Mouse (Mus musculus): ENCODE measurements around the gene Prkcb.
A peak's percentile ranks its signal among the peaks of the same experiment; 100 is the strongest.

Prkcb gene

DNA sequence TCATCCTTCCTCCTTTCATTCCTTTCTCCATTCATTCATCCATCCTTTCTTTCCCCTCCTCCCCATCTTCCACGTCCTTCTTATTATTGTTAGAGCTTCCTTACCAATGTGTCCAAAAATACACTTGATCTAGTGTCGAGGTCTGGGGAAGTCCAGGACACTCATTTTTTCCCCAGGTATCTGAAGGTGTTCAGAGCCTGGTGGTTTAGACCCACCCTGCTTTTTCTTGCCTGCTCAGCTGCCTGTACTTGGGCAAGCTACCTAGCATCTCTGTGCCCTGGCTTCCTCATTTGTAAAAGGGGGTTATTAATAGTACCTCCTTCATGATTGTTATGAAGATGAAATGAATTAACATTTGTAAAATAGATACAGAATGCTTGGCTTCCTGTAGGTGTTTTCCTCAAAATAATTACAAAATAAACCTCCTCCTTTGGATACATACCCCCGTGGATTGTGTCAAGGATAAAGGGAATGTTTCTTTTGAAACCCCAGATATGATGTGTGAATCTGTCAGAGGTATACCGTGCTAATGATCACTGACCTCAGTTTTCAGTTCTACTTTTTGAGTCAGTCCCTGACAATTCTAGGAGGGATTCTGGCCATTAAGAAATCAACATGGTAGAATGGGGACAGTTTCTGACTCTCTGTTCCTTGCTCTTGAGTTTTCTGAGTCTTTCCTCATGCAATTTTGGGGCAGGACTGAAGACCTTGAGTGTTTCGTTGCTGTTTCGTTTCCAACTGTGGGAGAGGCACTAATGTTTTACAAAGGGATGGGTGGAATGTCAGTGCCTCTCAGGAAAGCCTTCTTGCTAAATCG, 106.8 kb downstream of the Prkcb start:
- no peak for DNase-seq (ENCODE audit: inconsistent age in 2 of 2, low spot score in 1 of 2)

DNA sequence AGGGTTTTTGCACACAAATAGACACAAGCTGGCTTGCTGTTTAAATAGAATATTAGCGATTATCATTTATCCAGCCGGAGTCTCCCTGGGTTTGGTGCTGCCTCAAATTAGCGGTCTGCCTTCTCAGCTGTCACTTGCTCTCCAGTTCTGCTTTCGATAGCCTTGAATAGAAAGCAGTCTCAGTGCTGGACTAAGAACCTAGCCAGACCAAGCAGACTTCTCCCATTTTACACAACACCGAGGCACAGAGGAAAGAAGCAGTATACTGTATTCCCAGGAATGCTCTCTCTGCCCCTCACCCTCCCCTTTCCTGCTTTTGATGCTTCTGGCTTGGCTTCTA, 107.4 kb downstream of the Prkcb start:
- DNase-seq (ENCODE audit: inconsistent age in 2 of 2, low spot score in 1 of 2): no peak

- no peak for DNase-seq (ENCODE audit: inconsistent age in 2 of 2, low spot score in 1 of 2)
Measured at GRCm38 (mm10) chr7:122397699-122398098, 109.1 kb downstream of the Prkcb start.

- no peak for DNase-seq (ENCODE audit: inconsistent age in 2 of 2, low spot score in 1 of 2)
Measured at GRCm38 (mm10) chr7:122402041-122402440, 113.5 kb downstream of the Prkcb start.

DNA sequence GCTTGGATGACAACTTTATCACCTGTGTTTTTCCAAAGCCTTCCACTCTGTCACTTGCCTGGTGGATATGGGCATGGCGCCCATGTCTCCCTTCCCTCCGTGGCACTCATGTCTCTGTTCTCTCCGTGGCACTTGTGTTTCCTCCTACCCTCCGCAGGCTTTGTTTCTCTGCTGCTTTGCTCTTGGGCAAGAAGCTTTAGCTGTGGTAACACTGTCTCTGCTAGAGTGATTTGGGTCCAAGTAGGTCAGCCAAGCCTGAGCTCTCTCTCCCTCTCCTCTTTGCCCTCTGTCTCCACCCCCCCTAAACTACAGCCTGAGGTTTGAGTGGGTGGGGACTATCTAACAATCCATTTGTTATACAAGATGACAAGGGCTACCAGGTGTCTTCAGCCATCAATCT, 114.8 kb downstream of the Prkcb start:
- DNase-seq (ENCODE audit: inconsistent age in 2 of 2, low spot score in 1 of 2): peak in 1 of 2 experiments; percentile 47

GRCm38 (mm10) chr7:122404571-122405393, 116.2 kb downstream of the Prkcb start:
- peak; percentile 42 to 73 for DNase-seq (ENCODE audit: inconsistent age in 2 of 2, low spot score in 1 of 2)

DNA sequence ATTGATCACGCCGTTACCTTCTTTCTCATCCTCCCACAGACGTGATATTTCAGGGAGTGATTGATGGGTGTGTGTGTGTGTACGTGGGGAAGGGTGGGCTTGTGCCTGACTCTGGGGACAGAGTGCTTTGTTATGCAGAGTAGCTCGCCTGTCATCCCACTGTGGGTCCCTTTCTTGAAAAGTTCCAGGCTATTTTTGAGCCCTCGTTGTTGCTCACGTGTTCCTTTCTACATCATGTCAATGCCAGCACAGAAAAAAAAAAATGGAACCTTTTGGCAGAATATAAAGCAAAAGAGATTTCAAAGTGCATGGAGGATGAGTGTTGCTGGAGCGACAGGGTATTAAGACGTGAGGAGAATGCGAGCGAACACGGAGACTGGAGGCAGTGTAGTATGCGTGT, 118.1 kb downstream of the Prkcb start:
- DNase-seq (ENCODE audit: inconsistent age in 2 of 2, low spot score in 1 of 2): no peak

- no peak for DNase-seq (ENCODE audit: inconsistent age in 2 of 2, low spot score in 1 of 2)
Measured at GRCm38 (mm10) chr7:122409945-122410344, 121.4 kb downstream of the Prkcb start.

DNA sequence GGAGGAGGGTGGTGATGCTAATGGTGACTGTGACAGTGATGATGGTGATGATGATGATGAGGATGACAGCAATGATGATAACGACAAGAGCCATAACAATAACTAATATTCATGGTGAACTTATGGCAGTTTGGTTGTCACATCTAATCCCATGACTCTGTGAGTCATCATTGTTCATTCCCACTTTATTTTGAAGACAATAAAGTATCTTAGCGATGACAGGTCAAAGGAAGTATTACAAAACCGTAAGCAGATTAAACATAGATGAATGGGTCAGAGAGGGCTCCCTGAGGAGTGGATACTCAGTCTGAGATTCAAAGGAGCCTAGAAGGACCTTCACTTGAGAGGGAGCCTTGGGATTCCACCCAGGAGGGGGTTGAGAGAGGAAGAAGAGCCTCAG, 122.3 kb downstream of the Prkcb start:
- DNase-seq (ENCODE audit: inconsistent age in 2 of 2, low spot score in 1 of 2): no peak

DNA sequence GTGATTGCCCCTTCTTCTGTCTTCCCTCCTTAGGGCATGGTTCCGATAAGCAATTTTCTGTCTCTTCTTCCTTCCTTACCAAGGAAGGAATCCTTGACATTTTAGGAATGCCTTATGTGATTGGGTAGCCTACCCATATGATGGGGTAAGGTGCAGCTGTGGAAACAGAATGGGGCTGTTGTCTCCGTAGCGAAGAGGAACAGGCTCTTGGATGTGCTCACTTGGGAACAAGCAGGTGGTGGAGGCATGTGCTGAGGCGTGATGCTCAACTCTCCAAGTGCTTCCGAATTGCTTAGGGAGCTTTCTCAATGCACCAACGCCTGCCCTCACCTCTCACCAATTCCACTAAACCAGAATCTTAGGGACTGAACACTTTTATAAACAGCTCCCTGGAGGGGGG, 124.7 kb downstream of the Prkcb start:
- DNase-seq (ENCODE audit: inconsistent age in 2 of 2, low spot score in 1 of 2): no peak

DNA sequence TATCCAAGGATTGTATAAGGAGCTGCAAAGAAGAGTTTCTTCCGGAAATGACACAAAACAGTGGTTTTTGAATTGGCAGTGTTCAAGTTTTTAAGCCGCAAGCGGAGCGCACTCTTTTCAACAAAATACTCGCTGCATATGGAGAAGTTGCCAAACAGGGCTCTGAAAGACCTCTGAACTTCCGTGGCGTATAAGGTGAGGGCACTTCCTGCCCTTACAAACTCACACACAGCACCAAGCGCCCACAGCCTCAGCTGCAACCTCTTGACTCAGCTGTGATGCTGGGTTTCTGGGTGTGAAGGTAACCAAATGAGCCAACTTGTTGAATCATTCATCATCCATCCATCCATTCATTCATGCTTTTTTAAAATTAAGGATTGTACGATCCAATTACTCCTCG, 125.6 kb downstream of the Prkcb start:
- no peak for DNase-seq (ENCODE audit: inconsistent age in 2 of 2, low spot score in 1 of 2)

DNA sequence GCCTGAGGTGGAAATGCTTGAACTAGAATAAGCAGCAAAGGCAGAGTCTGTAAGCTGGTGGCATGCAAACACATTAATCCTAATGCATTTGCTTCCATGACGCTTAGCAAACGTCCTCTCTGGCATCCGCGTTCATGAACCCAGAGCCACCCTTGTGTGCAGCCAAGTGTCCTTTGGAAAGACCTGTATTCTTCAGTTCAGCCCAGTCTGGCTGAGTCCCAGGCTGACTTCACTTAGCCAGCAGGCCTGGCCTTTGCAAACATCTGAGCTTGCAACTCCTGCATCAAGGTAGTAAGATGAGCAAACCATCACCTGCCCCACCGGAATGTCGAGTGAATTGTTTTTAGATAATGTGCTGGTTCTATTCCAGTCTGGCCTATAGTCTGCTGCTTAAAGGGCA, 126.1 kb downstream of the Prkcb start:
- DNase-seq (ENCODE audit: inconsistent age in 2 of 2, low spot score in 1 of 2): no peak

DNA sequence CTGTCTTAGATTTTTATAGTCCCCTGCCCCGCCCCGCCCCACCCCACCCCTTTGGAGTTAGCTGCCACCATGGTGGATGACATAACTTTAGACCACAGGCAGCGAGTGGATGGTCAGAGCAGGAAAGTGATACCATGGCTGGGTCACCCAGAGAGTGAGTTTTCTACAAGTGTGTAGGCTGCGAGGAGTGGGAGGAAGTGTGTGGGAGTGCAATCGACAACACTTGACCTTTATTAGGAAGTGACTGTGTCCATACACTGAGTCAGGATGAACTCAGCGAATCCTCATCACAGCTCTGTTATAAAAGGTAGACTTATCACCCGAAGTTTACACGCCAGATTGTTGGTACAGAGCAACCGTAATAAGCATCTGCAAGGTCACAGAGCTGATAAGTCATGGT, 126.8 kb downstream of the Prkcb start:
- DNase-seq (ENCODE audit: inconsistent age in 2 of 2, low spot score in 1 of 2): no peak

- no peak for DNase-seq (ENCODE audit: inconsistent age in 2 of 2, low spot score in 1 of 2)
Measured at GRCm38 (mm10) chr7:122415904-122416303, 127.4 kb downstream of the Prkcb start.

DNA sequence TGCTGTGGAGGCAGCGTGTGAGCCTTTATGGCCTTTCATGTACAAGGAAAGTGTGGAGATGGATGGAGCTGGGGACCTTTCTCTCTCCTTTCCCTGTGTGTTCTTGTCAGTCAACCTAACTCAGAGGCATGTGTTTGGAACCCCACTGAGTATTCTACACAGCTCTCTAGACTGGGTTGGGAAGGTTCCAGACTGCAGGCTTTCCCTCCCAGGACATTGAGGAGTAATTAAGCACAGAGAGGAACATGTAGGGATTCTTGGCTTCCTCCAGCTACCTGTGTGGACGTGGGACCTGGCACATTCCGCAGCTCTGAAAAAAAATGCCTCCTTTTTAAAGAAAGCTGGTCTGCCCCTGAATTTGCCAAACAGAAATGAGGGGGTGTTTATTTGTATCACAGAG, 130.0 kb downstream of the Prkcb start:
- no peak for DNase-seq (ENCODE audit: inconsistent age in 2 of 2, low spot score in 1 of 2)

DNA sequence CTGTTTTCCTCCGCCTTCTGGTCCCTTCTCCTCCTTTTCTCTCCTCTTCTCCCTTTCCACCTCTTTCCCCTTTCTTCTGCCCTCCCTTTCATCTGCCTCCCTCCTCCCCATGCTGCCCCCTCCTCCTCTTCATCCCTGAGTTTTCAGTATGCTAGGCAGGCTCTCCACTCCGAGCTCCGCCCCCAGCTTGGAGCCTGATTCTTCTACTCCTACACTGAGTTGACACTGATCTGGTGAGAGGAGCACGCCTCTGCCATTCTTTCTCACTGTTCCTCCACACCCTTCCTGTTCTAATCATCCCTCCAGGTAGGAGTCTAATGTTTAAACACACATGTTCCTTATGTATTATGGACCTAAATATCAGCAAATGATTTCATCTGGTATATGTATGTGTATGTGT, 135.3 kb downstream of the Prkcb start:
- DNase-seq (ENCODE audit: inconsistent age in 2 of 2, low spot score in 1 of 2): no peak

- DNase-seq (ENCODE audit: inconsistent age in 2 of 2, low spot score in 1 of 2): no peak
Measured at GRCm38 (mm10) chr7:122429134-122429533, 140.6 kb downstream of the Prkcb start.

DNA sequence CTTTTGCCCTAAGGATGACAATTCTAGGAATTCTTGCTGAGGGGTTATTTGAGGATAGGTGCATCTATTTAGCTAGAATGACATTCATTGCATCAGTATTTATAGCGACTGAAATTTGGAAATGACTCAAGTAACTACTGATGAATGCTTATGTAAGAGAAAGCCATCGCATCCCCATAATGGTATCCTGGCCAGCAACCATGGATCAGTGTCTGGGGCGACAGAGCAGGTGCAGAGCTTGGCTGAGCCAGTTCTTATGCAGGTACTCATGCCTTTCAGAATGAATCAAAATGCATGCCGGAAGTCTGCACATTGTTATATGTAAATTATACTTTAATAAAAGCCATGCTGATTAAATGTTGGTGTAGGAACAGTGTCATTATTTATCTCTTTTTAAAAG, 143.8 kb downstream of the Prkcb start:
- no peak for DNase-seq (ENCODE audit: inconsistent age in 2 of 2, low spot score in 1 of 2)

GRCm38 (mm10) chr7:122433377-122433776, 144.8 kb downstream of the Prkcb start:
- no peak for DNase-seq (ENCODE audit: inconsistent age in 2 of 2, low spot score in 1 of 2)

DNA sequence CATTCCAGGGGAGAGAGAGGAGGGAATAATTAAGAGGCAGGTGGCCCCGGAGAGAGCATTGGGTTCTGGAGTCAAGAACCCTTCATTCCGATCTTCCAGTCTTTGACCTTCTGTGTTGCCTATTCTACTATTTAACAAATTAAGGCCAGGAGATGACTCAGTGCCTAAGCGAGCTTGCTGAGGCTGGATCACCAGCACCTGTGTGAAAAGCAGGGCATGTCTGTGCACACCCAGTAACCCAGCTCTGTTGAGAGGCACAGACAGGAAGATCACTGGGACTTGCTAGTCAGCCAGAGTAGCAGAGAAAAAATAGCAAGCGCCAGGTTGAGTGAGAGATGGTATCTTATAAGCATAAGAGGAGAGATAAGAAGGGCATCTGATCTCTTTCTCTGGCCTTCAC, 146.4 kb downstream of the Prkcb start:
- peak in 1 of 2 experiments; percentile 68 for DNase-seq (ENCODE audit: inconsistent age in 2 of 2, low spot score in 1 of 2)

DNA sequence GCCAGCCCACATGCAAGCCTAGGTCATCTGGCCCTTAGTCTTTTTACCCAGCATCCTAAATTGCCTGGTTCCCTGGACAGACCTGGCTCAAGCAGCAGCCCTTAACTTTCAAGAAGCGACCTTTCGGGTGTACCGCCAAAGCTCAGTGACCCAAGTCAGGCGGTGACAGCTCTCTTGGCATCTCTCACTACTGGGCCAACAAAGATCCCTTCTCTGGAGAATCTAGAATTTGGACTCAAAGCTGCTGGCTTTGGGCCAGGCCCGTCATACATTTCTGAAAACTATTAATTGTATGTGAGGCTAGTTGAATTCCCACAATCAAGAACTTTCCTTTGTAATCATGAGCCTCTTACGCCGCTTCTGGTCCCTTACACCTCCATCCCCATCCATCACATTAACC, 147.0 kb downstream of the Prkcb start:
- peak in 1 of 2 experiments; percentile 39 for DNase-seq (ENCODE audit: inconsistent age in 2 of 2, low spot score in 1 of 2)

DNA sequence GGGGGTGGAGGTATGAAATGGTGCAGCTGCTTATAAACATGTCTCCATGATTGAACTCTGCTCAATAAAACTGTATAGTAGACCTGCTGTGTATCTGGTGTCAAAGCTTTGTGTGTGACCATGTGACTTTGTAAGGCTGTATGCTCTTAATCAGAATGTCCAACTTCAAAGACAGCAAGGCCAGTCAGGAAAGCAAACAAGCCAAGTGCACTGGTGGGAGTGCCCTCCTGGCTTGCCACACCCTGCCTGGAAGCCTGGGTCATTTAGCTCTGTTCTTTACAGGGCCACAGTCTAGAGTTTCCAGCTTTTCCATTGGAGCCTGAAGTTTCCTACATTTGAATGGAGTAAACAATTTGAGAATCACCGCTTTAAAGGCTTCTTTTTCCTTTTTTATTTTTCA, 148.8 kb downstream of the Prkcb start:
- DNase-seq (ENCODE audit: inconsistent age in 2 of 2, low spot score in 1 of 2): no peak

Measured in adrenal gland, adult (tissue).